Mouse (Mus musculus) telencephalon, adult 2 months (tissue): ENCODE data around the gene Gm20806.
"Not testable (repeated sequence)": the region's sequence is repeated elsewhere in the genome, so short reads cannot be mapped to it uniquely, and the experiment has no call there.

Experiments
- DNase-seq: peaks from one replicate; pipeline ENCODE4 v3.0.0-alpha.2; 2011; ENCODE audit warnings: low read depth, low spot score

The Gm20806 gene

GRCm38 (mm10) chrY:78837956-78838355 lies at the start of gene Gm20806:
Gene Gm20806 (minus strand): TSS chrY:78838056.
- DNase-seq: not testable (repeated sequence)
